Mouse (Mus musculus) midbrain, postnatal 0 days (tissue): ENCODE data around the gene Cacnb3. TPM values are rescaled to one million over a fixed set of nuclear protein-coding genes. Genes with fewer than 3 reads are reported as not detected.

ENCODE experiments used
- ATAC-seq: fragments of 200-750 bp; cut with Nextera tagmentation; 2 replicates; pipeline ENCODE4 v1.8.0; 2017; ENCODE audit warnings: moderate number of reproducible peaks, mild to moderate bottlenecking, moderate TSS enrichment, moderate library complexity; ENCODE audit not compliant: low FRiP score
- DNase-seq: peaks from one replicate; pipeline ENCODE4 v3.0.0-alpha.2; 2015; ENCODE audit warnings: low spot score
- H3K27ac ChIP-seq: fragments of 300-500 bp; sonication (generic); 2 replicates; pipeline ENCODE4 v1.5.1; 2014; ENCODE audit warnings: low read depth, mild to moderate bottlenecking, low read length, mixed read lengths
- H3K27me3 ChIP-seq: fragments of 300-500 bp; sonication (generic); 2 replicates; pipeline ENCODE4 v1.6.1; 2014; ENCODE audit warnings: low read length, control low read depth, mixed read lengths; ENCODE audit not compliant: insufficient read depth
- H3K36me3 ChIP-seq: fragments of 300-500 bp; sonication (generic); 2 replicates; pipeline ENCODE4 v1.6.1; 2014; ENCODE audit warnings: low read length, control low read depth, mixed read lengths; ENCODE audit not compliant: insufficient read depth
- H3K4me1 ChIP-seq: fragments of 300-500 bp; sonication (generic); 2 replicates; pipeline ENCODE4 v1.6.1; 2014; ENCODE audit warnings: mild to moderate bottlenecking, control low read depth, antibody characterized with exemption, low read length, mixed read lengths; ENCODE audit not compliant: insufficient read depth
- H3K4me2 ChIP-seq: fragments of 300-500 bp; sonication (generic); 2 replicates; pipeline ENCODE4 v1.6.1; 2014; ENCODE audit warnings: low read depth, mild to moderate bottlenecking, low read length, mixed read lengths; ENCODE audit not compliant: poor library complexity, severe bottlenecking
- H3K4me3 ChIP-seq: fragments of 300-500 bp; sonication (generic); 2 replicates; pipeline ENCODE4 v1.5.1; 2014; ENCODE audit warnings: low read depth, mild to moderate bottlenecking, low read length, moderate library complexity
- H3K9ac ChIP-seq: fragments of 300-500 bp; sonication (generic); replicated peaks from 2 replicates; pipeline ENCODE4 v1.6.1; 2014; ENCODE audit warnings: mild to moderate bottlenecking, low read length, moderate library complexity, mixed read lengths; ENCODE audit not compliant: poor library complexity, severe bottlenecking
- H3K9me3 ChIP-seq: fragments of 300-500 bp; sonication (generic); 2 replicates; pipeline ENCODE4 v1.6.1; 2016; ENCODE audit warnings: low read length, control low read depth
- CTCF ChIP-seq: IDR thresholded peaks from 2 replicates; pipeline ENCODE4 v1.5.1; 2016; ENCODE audit warnings: antibody characterized with exemption, mild to moderate bottlenecking
- WGBS: fragments of 180-500 bp; shearing (Covaris S2); extraction: QIAGEN DNeasy Blood & Tissue Kit; methylation state at CpG from one replicate; pipeline ENCODE4 v1.1.7; 2014; 5-methylcytosine and 5-hydroxymethylcytosine counted together
- polyA plus RNA-seq: library from polyadenylated mRNA; unstranded; fragments of >200 nt; fragmentation: Nextera tagmentation; extraction: Ambion mirVana; gene quantifications from 2 replicates; pipeline ENCODE4 v1.2.1, GENCODE M21; 2015
- total RNA-seq: library from RNA; depleted of rRNA; stranded (reverse); fragments of >200 nt; gene quantifications from 2 replicates; pipeline ENCODE4 v1.2.3, GENCODE M21; 2014

Cacnb3 gene
- total and polyA plus RNA-seq, 2 experiments from 2014 or later = 150 to 239 TPM

DNA sequence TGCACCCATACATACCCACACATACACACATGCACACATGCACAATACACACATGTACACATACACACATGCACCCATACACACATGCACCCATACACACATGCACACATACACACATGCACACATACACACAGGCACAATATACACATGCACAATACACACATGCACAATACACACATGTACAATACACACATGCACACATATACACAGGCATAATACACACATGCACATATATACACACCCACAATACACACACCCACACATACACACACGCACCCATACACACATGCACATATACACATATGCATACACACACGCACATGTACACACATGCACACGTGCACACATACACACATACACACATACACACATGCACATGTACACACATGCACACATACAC lies 18.4 kb upstream of the Cacnb3 start:
- no peak overlapping the region for H3K27ac ChIP-seq
- H3K4me3 ChIP-seq = no peak overlapping the region
- WGBS = 95% methylated on average over 3 of the region's 3 CpGs
- H3K27me3 ChIP-seq = no peaks in the 10 kb centered on the region
- ATAC-seq = no peak
- peaks cover 12% of the 10 kb centered on the region for H3K4me1 ChIP-seq
- no peak for DNase-seq
- no peaks in the 10 kb centered on the region for H3K36me3 ChIP-seq
- H3K4me2 ChIP-seq = no peak overlapping the region
- no peaks in the 10 kb centered on the region for H3K9me3 ChIP-seq
- no peak for TF ChIP-seq CTCF
- H3K9ac ChIP-seq = no peak overlapping the region

DNA sequence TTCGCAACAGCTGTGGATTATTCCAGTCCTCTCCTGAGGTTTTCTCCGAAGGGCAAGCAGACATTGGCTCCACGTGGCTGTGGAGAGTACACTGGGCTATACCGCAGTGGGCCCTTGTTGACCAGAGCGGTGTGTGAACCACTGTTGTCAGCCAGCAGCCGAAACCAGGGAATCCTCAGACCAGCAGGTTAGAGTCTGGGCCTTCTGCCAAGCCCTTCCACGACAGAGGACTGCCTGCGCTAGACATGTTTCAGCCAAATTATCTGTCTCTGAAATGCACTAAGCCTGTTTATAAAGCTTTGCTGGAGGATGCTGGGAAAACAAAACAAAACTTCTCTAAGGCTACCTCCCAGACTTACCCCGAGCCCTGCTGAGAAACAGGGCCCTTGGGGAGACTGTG lies 16.1 kb upstream of the Cacnb3 start:
- H3K36me3 ChIP-seq = no peaks in the 10 kb centered on the region
- H3K9me3 ChIP-seq = no peaks in the 10 kb centered on the region
- no peak for TF ChIP-seq CTCF
- WGBS = 35% methylated on average over 9 of the region's 9 CpGs
- H3K27ac ChIP-seq = no peak overlapping the region
- ATAC-seq (no peak), DNase-seq (peak; percentile 66)
- no peak overlapping the region for H3K4me2 ChIP-seq
- H3K4me3 ChIP-seq = no peak overlapping the region
- 0 out of 2 replicates have a peak, but pooled peaks cover 3% of the 10 kb centered on the region for H3K4me1 ChIP-seq
- H3K27me3 ChIP-seq = no peaks in the 10 kb centered on the region
- H3K9ac ChIP-seq = no peak overlapping the region

DNA sequence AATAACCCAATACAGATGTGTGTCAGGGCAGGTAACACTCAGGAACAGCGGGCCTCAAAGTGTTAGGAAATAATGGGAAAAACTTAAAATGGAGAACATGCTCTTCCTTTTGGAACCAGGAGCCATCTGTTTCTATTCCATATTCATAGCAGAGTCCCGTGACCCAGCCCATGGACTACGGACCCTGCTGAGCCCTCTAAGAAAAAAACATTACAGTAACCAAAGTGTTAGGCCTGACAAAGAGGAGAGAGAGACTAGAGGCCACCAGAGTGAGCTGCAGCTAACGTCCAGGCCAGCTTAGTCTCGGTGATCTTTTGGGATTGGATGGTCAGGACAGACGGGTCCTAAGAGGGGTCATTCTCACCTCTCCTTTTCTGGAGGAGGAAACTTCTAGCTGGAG lies 15.7 kb upstream of the Cacnb3 start:
- DNase-seq (no peak), ATAC-seq (no peak)
- H3K27me3 ChIP-seq = no peaks in the 10 kb centered on the region
- WGBS = 42% methylated on average over 6 of the region's 6 CpGs
- TF ChIP-seq CTCF = no peak
- no peak overlapping the region for H3K9ac ChIP-seq
- 0 out of 2 replicates have a peak, but pooled peaks cover 3% of the 10 kb centered on the region for H3K4me1 ChIP-seq
- no peak overlapping the region for H3K4me2 ChIP-seq
- no peaks in the 10 kb centered on the region for H3K36me3 ChIP-seq
- H3K9me3 ChIP-seq = no peaks in the 10 kb centered on the region
- H3K4me3 ChIP-seq = no peak overlapping the region
- H3K27ac ChIP-seq = no peak overlapping the region

DNA sequence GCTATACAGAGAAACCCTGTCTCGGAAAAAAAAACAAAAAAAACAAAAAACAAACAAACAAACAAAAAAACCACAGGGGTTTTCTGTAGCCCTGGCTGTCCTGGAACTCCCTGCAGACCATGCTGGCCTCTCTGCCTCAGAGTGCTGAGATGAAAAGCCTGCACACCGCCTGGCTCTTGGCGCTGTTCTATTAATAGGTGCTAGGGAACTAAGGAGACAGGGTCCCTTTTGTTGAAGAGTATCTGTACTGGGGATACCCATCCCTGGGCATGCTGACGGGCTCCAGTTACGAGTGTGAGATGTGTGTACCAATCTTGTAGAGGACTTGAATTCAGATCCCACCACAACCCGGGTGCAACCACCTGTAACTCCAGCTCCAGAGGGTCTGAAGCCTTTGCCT lies 14.9 kb upstream of the Cacnb3 start:
- no peak overlapping the region for H3K4me2 ChIP-seq
- no peaks in the 10 kb centered on the region for H3K4me1 ChIP-seq
- H3K4me3 ChIP-seq = no peak overlapping the region
- H3K36me3 ChIP-seq = no peaks in the 10 kb centered on the region
- 71% methylated on average over 6 of the region's 6 CpGs for whole genome bisulfite sequencing
- no peak for TF ChIP-seq CTCF
- no peaks in the 10 kb centered on the region for H3K9me3 ChIP-seq
- ATAC-seq = no peak
- no peak for DNase-seq
- H3K27ac ChIP-seq = no peak overlapping the region
- H3K27me3 ChIP-seq = peaks cover 3% of the 10 kb centered on the region; the same call in 1 of the 2 replicates
- H3K9ac ChIP-seq = no peak overlapping the region

DNA sequence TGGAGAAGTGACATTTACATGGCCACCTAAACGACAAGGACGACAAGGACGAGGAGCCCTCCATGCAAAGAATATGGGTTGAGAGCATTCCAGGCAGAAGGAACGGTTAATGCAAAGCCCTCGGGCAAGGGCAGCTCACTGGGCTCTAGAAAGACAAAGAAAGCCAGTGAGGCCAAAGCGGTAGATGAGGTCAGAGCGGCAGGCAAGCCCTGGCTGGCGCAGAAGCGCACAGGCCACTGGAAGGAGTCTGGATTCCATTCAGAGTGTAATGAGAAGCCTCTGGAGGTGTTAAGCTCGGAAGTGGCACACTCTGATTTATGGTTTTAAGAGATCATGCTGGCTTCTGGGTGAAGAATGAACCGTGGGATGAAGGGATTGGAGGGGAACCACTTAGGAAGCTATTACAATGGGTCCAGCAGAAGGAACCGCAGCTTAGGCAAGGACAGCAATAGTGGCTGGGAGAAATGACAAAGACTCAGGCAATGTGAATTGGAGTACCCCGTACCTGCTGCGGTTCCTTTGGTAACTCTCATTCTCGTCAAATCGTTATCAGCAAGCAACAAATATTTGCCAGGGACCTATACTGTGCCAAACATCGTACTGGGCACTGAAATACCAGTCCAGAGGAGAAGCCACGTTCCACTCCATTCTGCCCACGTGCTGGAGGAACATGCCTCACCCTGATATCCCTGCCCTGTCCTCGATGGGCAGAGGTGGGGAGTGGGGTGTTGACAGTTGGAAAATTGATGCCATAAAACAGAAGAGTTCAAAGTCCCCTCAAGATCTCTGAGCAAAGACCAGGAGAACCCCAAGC lies 14.1 kb upstream of the Cacnb3 start:
- ATAC-seq (no peak), DNase-seq (no peak)
- H3K9ac ChIP-seq = no peak overlapping the region
- H3K27ac ChIP-seq = no peak overlapping the region
- no peaks in the 10 kb centered on the region for H3K9me3 ChIP-seq
- H3K4me1 ChIP-seq = no peaks in the 10 kb centered on the region
- no peak overlapping the region for H3K4me2 ChIP-seq
- TF ChIP-seq CTCF = no peak
- peaks cover 3% of the 10 kb centered on the region; the same call in 1 of the 2 replicates for H3K27me3 ChIP-seq
- WGBS = 49% methylated on average over 20 of the region's 20 CpGs
- H3K4me3 ChIP-seq = no peak overlapping the region
- H3K36me3 ChIP-seq = no peaks in the 10 kb centered on the region

DNA sequence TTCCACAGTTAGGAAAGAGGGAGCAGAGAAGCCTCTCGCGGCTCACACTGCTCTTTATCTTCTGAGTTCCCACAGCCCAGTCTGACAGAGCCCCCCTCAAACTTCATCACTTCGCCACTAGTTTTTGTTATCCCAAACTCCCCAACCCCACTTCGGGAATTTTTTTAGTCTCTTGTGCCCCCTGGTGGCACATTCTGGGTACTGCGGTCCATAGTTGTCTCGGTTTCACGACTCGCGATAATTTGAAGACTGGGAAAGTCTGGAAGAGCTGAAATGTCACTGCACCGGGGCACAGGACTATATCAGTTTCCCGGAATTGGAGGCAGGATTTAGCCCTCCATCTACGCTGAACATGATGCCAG lies 13.5 kb upstream of the Cacnb3 start:
- Histone ChIP-seq H3K36me3 (no peaks in the 10 kb centered on the region), H3K4me1 (no peaks in the 10 kb centered on the region), H3K9me3 (no peaks in the 10 kb centered on the region), H3K9ac (no peak overlapping the region), H3K4me2 (no peak overlapping the region), H3K27me3 (peaks cover 3% of the 10 kb centered on the region; the same call in 1 of the 2 replicates), H3K4me3 (no peak overlapping the region), H3K27ac (no peak overlapping the region)
- DNase-seq (peak; percentile 80), ATAC-seq (0 out of 2 replicates have a peak, but pooled peaks have one; percentile 62)
- WGBS = 2% methylated on average over 12 of the region's 12 CpGs
- peak; percentile 93 for TF ChIP-seq CTCF
